Mouse (Mus musculus) liver, postnatal 0 days (tissue): ENCODE results near the gene Sptlc2. TPM values are rescaled to one million over a fixed set of nuclear protein-coding genes. Genes with fewer than 3 reads are reported as not detected.

Experiments used
- ATAC-seq: fragments of 200-750 bp; cut with Nextera tagmentation; 2 replicates; pipeline ENCODE4 v1.8.0; 2017; ENCODE audit warnings: mild to moderate bottlenecking, moderate library complexity
- DNase-seq: peaks from one replicate; pipeline ENCODE4 v3.0.0-alpha.2; 2016
- H3K27ac ChIP-seq: fragments of 300-500 bp; sonication (generic); 2 replicates; pipeline ENCODE4 v1.5.1; 2014; ENCODE audit warnings: antibody characterized with exemption, moderate library complexity, mild to moderate bottlenecking, low read depth
- H3K27me3 ChIP-seq: fragments of 300-500 bp; sonication (generic); 2 replicates; pipeline ENCODE4 v1.6.1; 2014; ENCODE audit warnings: low read length, control low read depth, mixed read lengths; ENCODE audit not compliant: insufficient read depth
- H3K36me3 ChIP-seq: fragments of 300-500 bp; sonication (generic); replicated peaks from 2 replicates; pipeline ENCODE4 v1.6.1; 2014; ENCODE audit warnings: mild to moderate bottlenecking, control low read depth, low read length, moderate library complexity, mixed read lengths; ENCODE audit not compliant: insufficient read depth
- H3K4me1 ChIP-seq: fragments of 300-500 bp; sonication (generic); 2 replicates; pipeline ENCODE4 v1.6.1; 2014; ENCODE audit warnings: antibody characterized with exemption, mild to moderate bottlenecking, control low read depth; ENCODE audit not compliant: insufficient read depth
- H3K4me2 ChIP-seq: fragments of 300-500 bp; sonication (generic); 2 replicates; pipeline ENCODE4 v1.6.1; 2014; ENCODE audit warnings: low read depth, mild to moderate bottlenecking, low read length, moderate library complexity, mixed read lengths
- H3K4me3 ChIP-seq: fragments of 300-500 bp; sonication (generic); 2 replicates; pipeline ENCODE4 v1.5.1; 2014; ENCODE audit warnings: low read depth, low read length
- H3K9ac ChIP-seq: fragments of 300-500 bp; sonication (generic); replicated peaks from 2 replicates; pipeline ENCODE4 v1.6.1; 2014; ENCODE audit warnings: mild to moderate bottlenecking, moderate library complexity
- H3K9me3 ChIP-seq: fragments of 300-500 bp; sonication (generic); 2 replicates; pipeline ENCODE4 v1.6.1; 2016; ENCODE audit warnings: mild to moderate bottlenecking, control low read depth, low read length, mixed read lengths
- CTCF ChIP-seq: sonication (generic); IDR thresholded peaks from 2 replicates; pipeline ENCODE4 v1.5.1; 2016; ENCODE audit warnings: antibody characterized with exemption, low read depth
- EP300 ChIP-seq: IDR thresholded peaks from 2 replicates; pipeline ENCODE4 v1.6.1; 2016; ENCODE audit warnings: antibody characterized with exemption, low read depth, mild to moderate bottlenecking
- whole genome bisulfite sequencing: fragments of 180-500 bp; shearing (Covaris S2); extraction: QIAGEN DNeasy Blood & Tissue Kit; methylation state at CpG from one replicate; pipeline ENCODE4 v1.1.7; 2014; ENCODE audit not compliant: insufficient replicate concordance; 5-methylcytosine and 5-hydroxymethylcytosine counted together
- polyA plus RNA-seq: library from polyadenylated mRNA; unstranded; fragments of >200 nt; fragmentation: Nextera tagmentation; extraction: Ambion mirVana; gene quantifications from 2 replicates; pipeline ENCODE4 v1.2.1, GENCODE M21; 2015

The Sptlc2 gene
- polyA plus RNA-seq, 1 experiment from 2014 or later = 39.5 TPM

GRCm38 (mm10) chr12:87343084-87343605, 45.0 kb downstream of the Sptlc2 start:
- H3K27ac ChIP-seq = 0 out of 2 replicates have a peak overlapping the region, but pooled peaks have one; percentile 3
- H3K9me3 ChIP-seq = no peaks in the 10 kb centered on the region
- peak; percentile 90 for ATAC-seq
- H3K36me3 ChIP-seq = peaks cover 27% of the 10 kb centered on the region
- no peak for DNase-seq
- H3K27me3 ChIP-seq = no peaks in the 10 kb centered on the region
- H3K4me3 ChIP-seq = no peak overlapping the region
- TF ChIP-seq EP300 (no peak), CTCF (no peak)
- no peaks in the 10 kb centered on the region for H3K4me1 ChIP-seq
- H3K4me2 ChIP-seq = no peak overlapping the region
- no peak overlapping the region for H3K9ac ChIP-seq

- WGBS = 71% methylated on average over 4 of the region's 4 CpGs
- H3K36me3 ChIP-seq = peaks cover 19% of the 10 kb centered on the region
- no peaks in the 10 kb centered on the region for H3K4me1 ChIP-seq
- no peak for DNase-seq
- ATAC-seq = no peak
- H3K4me3 ChIP-seq = no peak overlapping the region
- no peak for TF ChIP-seq CTCF
- TF ChIP-seq EP300 = no peak
- no peak overlapping the region for H3K9ac ChIP-seq
- no peaks in the 10 kb centered on the region for H3K9me3 ChIP-seq
- no peak overlapping the region for H3K4me2 ChIP-seq
- no peak overlapping the region for H3K27ac ChIP-seq
- no peaks in the 10 kb centered on the region for H3K27me3 ChIP-seq
Observed at GRCm38 (mm10) chr12:87338082-87338481, 50.1 kb downstream of the Sptlc2 start.

GRCm38 (mm10) chr12:87334886-87335285, 53.3 kb downstream of the Sptlc2 start:
- Histone ChIP-seq H3K9ac (no peak overlapping the region), H3K4me3 (no peak overlapping the region), H3K36me3 (peaks cover 17% of the 10 kb centered on the region), H3K4me1 (0 out of 2 replicates have a peak, but pooled peaks cover 2% of the 10 kb centered on the region), H3K27ac (no peak overlapping the region), H3K4me2 (no peak overlapping the region), H3K9me3 (no peaks in the 10 kb centered on the region), H3K27me3 (no peaks in the 10 kb centered on the region)
- WGBS = 39% methylated on average over 2 of the region's 2 CpGs
- no peak for DNase-seq
- no peak for ATAC-seq
- TF ChIP-seq EP300 = no peak
- peak; percentile 67 for TF ChIP-seq CTCF

GRCm38 (mm10) chr12:87333794-87334193, 54.4 kb downstream of the Sptlc2 start:
- Histone ChIP-seq H3K4me2 (no peak overlapping the region), H3K9ac (no peak overlapping the region), H3K4me3 (no peak overlapping the region), H3K27ac (no peak overlapping the region), H3K4me1 (0 out of 2 replicates have a peak, but pooled peaks cover 3% of the 10 kb centered on the region), H3K36me3 (peaks cover 21% of the 10 kb centered on the region), H3K9me3 (no peaks in the 10 kb centered on the region), H3K27me3 (no peaks in the 10 kb centered on the region)
- no peak for TF ChIP-seq EP300
- TF ChIP-seq CTCF = no peak
- no peak for ATAC-seq
- DNase-seq = no peak

GRCm38 (mm10) chr12:87332511-87332910, 55.6 kb downstream of the Sptlc2 start:
- Histone ChIP-seq H3K4me2 (no peak overlapping the region), H3K9me3 (no peaks in the 10 kb centered on the region), H3K36me3 (peaks cover 21% of the 10 kb centered on the region), H3K9ac (no peak overlapping the region), H3K27me3 (no peaks in the 10 kb centered on the region), H3K4me1 (peaks cover 9% of the 10 kb centered on the region; the same call in 1 of the 2 replicates), H3K27ac (no peak overlapping the region), H3K4me3 (no peak overlapping the region)
- TF ChIP-seq EP300 = no peak
- no peak for TF ChIP-seq CTCF
- ATAC-seq (no peak), DNase-seq (no peak)
- WGBS = 74% methylated on average over 4 of the region's 4 CpGs

GRCm38 (mm10) chr12:87331908-87332307, 56.2 kb downstream of the Sptlc2 start:
- WGBS = 39% methylated on average over 5 of the region's 5 CpGs
- H3K4me1 ChIP-seq = peaks cover 12% of the 10 kb centered on the region; the same call in 1 of the 2 replicates

More at GRCm38 (mm10) chr12:87331908-87332307, 56.2 kb downstream of the Sptlc2 start:
- Histone ChIP-seq H3K9ac (no peak overlapping the region), H3K4me2 (no peak overlapping the region), H3K36me3 (peaks cover 21% of the 10 kb centered on the region), H3K4me3 (no peak overlapping the region), H3K9me3 (no peaks in the 10 kb centered on the region), H3K27me3 (no peaks in the 10 kb centered on the region), H3K27ac (no peak overlapping the region)
- ATAC-seq (no peak), DNase-seq (no peak)
- TF ChIP-seq EP300 = no peak
- no peak for TF ChIP-seq CTCF
